Mouse (Mus musculus) mesoderm, embryonic 11.5 days (tissue): Measurements from ENCODE around the gene Spag6.

Experiments
- DNase-seq: peaks from one replicate; pipeline ENCODE4 v3.0.0-alpha.2; 2012; ENCODE audit warnings: low read depth, low spot score

Gene Spag6

DNA sequence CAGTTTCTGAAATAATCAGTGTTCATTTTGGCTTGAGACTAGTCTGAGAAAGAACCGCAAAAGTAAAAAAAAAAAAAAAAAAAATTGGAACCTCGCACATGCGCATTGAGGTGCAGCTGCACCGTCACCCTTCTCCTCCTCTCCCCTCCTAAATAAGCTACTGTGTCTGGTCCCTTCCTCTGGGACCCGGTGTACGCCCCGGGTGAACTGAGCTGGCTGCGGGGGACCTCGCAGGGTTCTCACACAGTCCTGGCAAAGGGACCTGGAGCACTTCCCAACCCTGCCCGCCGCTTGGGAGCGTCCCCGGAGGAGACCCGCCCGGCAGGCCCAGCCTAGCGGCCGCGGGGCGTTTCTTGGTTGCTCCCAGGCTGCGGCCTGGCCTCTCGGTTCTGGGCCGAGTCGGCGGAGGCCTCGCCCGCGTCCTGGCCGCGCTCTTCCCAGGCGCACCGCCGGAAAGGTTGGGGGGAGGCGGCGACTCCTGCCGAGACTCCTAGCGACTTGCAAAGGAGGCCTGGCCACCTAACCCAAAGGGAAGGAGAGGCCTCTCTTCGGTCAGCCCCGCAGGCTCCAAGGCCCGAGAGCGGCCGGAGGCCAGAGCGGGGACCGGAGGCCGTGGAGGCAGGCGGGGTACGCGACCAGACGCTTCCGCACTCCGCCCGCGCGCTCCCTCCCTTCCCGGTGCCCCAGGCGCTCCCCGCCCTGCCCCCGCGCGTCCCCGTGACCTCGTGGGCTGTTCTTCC is at the start of gene Spag6:
Gene Spag6, plus strand, starts transcription at position 162 of the 740 bp plus-strand sequence.
- peak; percentile 75 for DNase-seq

DNA sequence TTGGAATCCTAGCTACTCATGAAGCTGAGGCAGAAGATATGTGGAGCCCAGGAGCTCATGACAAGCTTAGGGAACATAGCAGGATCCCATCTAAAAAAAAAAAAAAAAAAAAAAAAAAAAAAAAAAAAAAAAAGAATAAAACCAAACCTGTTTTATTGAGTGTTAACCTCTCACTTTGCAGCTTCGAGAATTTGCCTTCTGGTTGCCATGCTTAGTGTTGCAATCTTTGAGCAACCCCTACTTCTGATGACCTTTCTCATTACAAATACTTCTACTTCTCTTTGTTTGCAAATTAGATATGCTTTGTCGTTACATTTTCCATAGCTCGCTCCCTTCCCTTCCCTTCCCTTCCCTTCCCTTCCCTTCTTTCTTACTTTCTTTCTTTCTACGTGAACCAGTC is 45.3 kb upstream of the Spag6 start:
- no peak for DNase-seq

DNA sequence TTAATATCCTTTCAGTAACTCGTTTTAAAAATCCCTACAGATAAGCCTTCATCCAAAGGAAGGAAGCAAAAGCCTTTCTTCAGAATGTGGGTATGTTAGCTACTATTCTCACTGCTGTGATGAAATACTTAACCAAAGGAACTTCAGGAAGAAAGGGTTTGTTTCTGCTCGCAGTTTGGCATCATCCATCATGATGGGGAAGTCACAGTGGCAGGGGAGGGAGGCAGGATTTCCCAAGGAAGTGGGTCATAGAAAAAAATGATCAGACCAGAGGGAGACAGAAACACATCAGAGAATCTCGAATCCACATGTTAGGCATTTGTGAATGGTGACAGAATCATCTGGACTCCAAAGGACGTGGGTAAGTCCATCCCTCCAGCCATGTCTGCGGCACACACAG is 39.0 kb upstream of the Spag6 start:
- DNase-seq, result no peak

DNA sequence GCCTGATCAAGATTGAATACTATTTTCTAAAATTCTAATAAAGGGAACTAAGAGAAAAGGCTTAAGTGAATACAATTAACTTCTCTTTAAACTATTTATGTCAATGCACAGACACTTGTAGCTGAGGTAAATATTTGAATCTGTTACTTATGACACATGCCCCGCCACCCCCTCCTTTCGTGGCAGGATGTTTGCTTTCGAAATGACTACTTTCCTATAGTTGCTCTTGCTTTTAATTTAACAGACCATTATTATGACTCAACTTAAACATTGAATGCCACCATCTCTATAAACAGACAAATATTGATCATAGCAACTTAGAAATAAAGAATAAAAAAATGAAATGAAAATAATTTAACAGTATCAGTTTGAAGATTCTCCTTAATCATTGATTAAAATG is 29.8 kb upstream of the Spag6 start:
- DNase-seq, result no peak

DNA sequence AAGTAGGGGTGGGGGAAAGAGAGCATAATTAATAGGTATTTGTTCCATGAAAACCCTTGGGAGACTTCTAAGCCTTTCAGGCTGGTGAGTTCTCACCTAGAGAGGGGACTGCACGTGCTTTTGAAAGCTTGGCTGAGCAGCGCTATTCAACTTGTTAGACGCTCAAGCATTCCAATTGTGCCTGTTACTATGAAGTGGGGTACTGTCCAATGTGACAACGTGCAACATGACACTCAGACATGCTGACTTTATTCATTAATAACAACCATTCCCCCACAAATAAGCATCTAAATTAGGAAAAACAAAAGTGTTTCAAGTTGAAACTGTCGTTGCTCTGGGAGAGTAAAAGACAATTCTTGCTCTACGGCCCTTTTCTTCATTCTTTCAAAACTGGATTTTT is 22.8 kb upstream of the Spag6 start:
- no peak for DNase-seq

DNA sequence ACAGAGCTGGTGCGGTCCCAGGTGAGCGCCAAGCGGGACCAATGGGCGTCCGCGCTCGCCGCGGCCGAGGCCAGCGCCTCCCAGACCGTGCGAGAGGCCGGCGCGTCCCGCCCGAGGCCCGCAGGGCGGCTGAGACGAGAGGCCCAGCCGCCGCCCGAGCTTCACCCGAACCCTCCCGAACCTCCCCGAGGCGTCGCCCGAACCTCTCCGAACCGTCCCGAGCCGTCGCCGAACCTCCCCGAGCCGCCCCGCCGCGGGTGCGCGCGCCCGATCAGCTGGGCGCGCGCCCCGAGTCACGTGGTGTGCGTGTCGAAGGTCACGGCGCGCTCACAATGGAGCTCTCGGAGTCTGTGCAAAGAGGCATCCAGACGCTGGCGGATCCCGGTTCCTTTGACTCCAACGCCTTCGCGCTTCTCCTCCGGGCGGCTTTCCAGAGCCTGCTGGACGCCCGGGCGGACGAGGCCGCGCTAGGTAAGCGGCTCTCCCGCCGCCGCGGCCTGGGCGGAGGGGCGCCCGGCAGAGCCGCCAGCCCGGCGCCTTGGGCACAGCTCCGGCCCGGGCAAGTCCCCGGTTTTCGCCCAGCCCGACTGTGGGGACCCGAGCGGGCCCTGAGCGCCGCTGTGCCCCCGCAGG is 21.6 kb upstream of the Spag6 start, which contains the start of gene Commd3:
Gene Commd3, plus strand, starts transcription at position 252 of the 633 bp plus-strand sequence.
- peak; percentile 92 for DNase-seq

DNA sequence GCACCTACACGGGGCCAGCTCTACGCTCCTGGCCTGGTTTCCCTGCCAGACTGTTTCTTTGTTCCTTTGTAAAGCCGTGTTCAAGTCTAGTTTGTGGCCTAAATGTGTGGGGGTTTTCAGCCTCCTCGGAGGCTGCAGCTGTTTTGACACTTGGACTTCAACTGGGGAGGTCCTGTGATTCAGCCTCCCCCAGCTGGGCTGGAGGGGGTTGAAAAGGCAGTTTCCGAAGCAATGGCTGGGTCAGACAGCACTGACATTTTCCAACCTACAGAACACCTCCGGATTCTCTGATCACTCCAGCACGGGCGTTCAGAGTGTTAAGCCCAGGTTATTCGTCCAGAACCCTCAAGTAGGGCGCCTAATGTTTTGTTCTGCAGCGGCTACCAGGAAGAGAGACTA is 21.1 kb upstream of the Spag6 start:
- DNase-seq, result no peak

DNA sequence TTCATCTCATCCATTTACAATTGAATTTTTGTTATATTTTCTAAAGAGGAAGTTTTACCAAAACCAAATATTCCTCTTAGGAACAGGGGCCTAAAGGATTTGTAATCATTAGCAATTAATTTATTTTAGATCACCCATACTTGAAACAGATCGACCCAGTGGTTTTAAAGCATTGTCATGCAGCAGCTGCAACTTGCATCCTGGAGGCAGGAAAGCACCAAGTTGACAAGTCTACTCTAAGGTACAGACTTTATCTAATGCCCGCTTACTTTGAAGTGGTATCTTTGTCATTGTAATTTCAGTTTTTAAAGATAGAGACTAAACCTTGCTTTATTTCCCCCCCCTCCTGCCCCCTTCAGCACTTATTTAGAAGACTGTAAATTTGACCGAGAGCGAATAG is 20.1 kb upstream of the Spag6 start:
- DNase-seq, result no peak

DNA sequence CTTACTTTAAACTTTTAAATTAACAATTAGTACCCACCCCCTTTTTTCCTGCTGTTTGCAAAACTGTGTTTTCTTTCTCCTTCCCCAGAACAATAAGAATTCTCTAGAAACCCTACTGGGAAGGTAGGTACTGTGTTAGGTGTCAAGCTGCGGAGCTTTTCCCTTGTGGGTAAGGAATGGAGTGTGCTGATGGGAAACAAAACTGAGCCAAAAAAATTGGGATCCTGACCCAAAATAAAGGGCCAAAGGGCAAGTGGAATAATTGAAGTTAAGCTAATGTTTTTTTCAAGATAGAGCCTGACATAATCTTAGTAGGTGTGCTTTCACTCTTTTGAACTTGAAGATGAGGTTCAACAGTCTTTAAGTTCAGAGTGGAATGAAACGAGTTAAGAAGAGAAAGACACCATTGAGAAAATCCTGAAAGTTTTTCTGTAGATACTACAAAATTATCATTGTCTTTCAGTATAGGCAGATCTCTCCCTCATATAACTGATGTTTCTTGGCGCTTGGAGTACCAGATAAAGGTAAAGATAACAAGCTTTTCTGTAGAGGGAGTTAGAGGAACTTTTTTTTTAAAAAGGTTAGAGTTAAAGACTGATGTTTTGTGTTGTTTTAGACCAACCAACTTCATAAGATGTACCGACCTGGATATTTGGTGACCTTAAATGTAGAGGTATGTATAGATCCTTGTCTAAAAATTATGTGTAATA is 19.5 kb upstream of the Spag6 start:
- no peak for DNase-seq

DNA sequence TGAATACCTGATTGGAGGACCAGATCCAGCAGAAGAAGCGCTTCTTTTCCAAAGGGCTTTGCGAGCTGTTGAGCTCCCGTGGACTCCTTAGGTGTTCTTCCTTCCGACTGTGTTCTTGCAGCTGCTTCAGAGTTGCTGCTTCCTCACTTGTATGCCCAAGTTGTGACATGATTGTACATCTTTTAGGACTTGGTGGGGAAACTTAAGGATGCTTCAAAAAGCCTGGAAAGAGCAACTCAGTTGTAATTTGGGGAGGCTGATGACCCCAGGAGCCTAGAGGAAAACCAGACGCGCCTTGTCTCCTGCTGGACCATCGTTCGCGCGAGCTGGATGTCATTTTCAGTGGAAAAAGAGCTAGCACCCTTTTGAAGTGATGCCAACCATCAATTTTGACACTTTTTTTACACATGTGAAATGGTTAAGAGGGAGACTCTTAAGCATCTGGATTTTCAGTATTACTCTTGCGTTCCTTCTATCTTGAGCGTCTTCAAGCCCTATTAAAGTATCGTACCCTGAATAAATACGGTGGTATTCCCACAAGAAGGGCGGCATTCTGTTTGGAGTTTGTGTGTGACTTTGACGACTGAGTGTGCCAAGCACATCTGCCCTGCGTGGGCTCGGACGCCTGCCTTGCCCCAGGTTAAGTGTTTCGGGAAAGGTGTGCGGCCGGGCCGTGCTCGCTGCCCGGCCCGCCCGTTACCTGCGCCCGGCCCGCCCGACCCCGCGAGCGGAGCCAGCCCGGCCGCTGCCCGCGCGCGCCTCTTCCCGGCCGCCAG is 18.0 kb upstream of the Spag6 start:
- DNase-seq, result no peak

DNA sequence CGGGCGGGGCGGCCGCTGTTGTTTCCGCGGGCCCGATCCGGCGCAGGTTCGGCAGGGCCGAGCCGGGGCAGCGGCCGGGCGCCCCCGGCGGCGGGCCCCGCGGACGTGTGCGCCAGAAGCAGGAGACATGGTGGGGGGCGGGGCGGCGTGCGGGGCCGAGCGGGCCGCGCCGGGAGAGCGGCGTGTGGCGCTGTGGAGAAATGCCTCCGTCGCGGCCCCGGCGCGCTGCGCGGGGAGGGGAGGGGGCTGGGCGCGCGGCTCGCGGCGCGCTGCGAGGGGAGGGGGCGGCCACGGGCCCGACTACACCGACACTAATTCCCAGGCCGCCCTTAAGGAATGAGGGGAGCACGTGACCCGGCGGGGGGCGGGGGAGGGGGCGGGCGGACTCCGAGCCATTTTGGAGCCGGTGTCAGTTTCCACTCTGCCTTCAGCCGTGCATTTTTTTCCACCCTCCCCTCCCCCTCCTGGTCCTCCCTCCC is 17.3 kb upstream of the Spag6 start:
- peak; percentile 93 for DNase-seq

DNA sequence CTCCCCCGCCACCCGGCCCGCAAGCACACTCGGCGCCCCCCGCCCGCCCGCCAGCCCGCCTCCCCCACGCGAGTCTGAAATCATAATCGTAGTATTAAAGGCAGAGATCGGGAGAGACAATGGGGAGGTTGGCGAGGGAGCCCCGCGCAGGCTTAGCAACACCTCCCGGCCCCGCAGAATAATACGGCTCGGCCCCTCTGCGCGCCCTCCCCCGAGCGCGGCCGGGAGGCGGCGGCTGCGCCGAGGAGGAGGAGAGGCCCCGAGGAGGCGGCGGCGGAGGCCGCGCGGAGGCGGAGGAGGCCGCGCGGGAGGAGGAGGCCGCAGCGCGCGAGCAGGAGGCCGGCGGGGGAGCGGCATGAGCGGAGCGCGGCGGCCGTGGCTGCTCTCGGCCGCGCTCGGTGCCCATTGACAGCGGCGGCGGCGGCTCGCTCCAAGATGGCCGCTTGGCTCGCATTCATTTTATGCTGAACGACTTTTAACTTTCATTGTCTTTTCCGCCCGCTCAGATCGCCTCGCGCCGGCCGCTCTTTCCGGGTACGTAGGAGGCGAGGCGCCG is 16.8 kb upstream of the Spag6 start, which contains the start of gene Bmi1:
Gene Bmi1, plus strand, starts transcription at position 83 of the 556 bp plus-strand sequence.
- DNase-seq, result no peak

DNA sequence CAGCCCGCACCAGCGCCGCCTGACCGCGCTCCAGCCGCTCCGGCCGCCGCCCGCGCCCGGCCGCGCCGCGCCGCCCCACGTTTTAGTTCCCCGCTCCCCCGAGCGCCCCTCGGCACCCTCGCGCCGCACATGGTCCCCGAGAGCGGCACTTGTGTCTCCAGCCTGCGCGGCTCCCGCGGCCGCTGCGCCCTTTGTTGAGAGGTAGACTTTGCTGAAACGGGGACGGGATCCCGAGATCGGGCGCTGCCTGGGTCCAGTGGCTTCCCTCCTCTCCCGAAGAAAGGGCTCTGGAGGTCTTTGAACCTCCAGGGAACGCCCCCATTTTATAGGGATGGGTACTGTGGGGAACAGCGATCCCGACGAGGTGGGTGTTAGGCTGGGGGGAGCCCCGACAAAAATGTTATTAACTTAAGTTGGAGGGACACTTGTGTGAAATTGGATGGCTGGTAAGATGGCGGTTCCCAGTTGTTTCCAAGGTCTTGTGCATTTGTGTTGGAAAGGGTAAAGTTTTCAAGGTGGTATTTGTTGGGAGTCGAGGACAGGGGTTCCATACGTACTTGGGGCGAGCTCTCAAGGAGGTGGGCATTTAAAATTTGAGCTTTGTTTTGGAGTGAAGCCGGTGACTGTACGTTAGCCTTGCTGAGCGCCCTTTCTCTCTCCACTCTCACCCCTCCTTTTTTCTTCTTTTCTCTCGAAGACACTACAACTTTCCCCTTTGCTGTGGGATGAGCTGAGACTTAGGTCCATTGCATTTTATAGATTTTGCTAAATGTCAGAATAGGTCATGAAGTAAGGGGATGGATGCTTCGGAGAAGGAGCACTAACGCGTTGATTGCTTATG is 16.0 kb upstream of the Spag6 start:
- DNase-seq, result no peak

DNA sequence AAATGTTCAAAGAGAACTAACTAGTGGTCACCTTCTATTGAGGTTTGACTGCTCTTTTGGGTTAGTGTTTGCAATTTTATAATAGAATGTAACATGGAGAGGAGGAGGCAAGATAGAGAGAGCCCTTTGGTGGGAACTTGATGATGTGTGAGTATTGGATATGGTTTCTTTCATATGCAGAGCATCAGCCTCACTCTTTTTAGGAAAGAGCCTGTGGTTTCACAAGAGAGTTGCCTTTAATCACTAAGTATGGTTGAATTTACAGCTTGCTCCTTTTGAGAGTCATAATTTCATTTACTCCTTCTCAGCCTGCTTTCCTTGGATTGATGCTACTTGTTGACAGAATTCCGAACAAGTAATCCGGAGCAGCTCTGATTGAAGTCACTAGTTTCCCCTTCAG is 14.1 kb upstream of the Spag6 start:
- DNase-seq, result no peak

DNA sequence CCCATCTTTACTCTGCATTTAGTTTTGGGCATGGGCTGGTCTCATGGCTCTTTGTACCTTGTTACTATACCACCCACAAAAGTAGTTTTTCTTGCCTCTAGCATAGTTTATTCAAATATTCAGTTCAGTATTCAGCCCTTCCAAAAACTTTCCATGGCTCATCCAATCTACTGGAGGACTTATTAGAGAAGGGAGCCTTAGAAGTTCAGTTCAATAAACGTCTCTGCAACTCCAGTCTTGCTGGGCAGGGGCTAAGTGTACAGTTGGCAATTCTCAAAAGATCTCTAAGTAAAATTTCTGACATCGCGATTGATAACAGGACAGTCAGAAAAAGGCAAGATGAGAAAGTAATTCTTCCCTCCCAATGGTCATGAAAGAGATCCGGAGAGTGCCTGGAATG is 13.3 kb upstream of the Spag6 start:
- DNase-seq, result no peak

DNA sequence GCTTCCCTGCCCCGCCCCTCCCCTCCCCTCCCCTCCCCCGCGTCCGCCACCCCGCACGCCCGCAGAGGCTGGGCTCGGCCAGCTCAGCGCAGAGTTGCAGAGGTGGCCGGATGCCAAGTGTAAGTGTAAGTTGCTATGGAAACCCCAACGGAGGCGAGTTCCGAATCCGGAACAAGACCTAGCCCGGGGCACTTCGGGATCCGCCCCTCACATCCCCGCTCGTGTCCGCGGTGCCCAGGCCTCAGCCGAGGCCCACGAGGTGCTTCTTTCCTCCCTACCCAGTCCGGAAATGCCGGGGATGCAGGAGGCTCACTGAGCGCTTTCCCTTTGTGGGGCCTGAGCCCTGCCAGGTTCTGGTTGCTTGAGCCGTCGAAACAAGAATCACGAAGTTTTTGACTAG is 12.9 kb upstream of the Spag6 start:
- DNase-seq, result no peak

DNA sequence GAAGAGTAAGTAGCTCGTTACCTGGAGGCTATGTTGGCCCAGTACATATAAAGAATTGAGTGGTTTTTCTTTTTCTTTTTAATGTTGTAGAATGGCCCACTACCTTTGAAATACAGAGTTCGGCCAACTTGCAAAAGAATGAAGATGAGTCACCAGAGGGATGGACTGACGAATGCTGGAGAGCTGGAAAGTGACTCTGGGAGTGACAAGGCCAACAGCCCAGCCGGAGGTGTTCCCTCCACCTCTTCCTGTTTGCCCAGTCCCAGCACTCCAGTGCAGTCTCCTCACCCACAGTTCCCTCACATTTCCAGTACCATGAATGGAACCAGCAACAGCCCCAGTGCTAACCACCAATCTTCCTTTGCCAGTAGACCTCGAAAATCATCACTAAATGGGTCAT is 9.8 kb upstream of the Spag6 start:
- DNase-seq, result no peak

DNA sequence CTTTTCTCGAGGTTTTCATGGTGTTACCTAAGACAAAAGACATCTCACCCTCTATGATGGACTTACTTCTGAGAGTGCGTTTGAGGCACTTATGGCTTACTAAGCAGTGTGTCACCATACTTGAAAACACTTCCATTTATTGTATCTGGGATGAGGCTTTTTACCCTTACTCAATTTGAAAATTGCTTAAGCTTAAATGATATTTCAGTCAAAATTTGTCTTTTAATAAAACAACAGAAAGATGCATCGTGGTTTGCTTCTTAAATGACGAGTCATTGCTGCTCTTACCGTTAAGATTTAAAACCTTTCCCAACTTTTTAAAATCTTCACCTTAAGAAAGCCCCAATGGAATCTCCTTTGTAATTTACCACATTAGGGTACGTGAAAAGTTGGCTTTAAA is 7.4 kb upstream of the Spag6 start:
- DNase-seq, result no peak

DNA sequence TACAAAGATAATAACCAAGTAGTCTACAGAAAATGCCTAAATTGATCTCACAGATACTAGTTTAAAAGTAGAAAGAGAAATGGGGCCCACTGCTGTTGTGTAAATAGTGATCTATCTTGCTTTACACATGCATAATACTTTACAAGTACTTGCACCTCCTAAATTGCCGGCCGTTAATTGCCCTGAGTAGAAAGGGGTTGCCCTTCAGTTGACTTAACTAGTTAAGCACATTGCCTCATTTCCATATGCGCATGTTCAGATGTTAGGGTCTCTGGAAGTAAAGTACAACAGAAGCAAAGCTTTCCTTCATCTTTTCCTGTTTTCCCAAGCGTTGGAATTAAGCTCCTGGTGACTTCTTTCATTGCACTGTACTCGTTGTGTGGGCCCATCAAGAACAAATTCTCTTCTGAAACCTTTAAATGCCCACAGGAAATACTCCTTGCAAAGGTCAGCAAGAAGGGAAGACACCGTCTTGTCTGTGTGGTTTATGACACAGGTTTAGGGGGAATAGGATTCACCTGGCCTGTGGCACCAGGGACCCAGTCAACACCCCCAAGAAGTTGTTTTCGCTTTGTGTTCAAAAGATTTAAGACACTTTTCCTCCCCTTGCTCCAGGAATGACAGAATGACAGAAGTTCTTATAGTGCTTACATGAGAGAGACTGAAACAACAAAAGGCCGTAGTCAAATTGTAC is 6.9 kb upstream of the Spag6 start:
- DNase-seq, result no peak

DNA sequence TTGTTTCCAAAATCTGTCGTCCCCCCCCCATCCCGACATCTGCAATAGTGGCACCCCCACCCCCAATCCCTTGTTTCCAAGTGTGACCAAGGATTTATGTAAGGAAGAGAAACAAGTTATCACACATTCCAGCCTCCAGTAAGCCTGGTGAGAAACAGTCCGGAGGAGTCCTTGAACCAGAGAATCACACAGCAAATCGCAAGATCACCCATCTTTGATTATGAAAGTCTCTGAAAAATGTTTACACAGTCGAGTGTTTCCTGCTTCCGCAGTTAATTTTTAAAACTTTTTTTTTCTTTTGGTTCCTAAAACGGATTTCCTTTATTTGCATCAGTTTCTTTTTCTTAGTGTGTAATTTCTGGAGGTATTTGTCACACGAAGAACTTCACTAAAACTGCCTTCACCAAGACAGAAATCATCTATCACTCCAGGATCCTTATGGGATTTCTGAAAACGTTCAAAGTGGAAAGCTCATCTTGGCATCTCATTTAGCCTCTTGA is 6.1 kb upstream of the Spag6 start:
- DNase-seq, result no peak
